Comparison of ENCODE assay signal across 8 mouse cellular contexts in the genomic region with DNA sequence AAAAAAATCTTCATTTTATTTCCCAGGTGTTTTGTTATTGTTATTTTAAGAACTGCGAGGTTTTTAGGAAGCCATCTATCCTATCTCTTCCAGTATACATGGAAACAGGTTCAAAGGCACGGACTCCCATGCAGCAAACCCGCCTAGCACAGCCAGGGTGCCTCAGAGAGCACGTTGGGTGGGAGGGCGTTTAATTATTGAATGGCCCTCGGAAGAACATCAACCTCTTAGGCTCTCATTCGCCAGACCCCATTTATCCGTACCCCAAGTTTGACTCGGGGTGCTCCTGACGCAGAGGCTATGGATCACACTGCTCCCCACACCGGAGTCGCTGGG. TPM values are rescaled to one million over a fixed set of nuclear protein-coding genes. Genes with fewer than 3 reads are reported as not detected.
A peak's percentile ranks its signal among the peaks of the same experiment; 100 is the strongest.
DNase-seq lines count a peak whose midpoint lies in the region; ATAC-seq lines count a peak whose summit lies in the region.

No protein-coding gene starts in this region.

- peak overlapping the region; percentile 81 for H3K9ac ChIP-seq in lung, embryonic 15.5 days
- H3K9ac ChIP-seq in intestine, embryonic 14.5 days (ENCODE audit: low read length): peak overlapping the region; percentile 73
- H3K9ac ChIP-seq in neural tube, embryonic 12.5 days: peak overlapping the region; percentile 89

- H3K9me3 ChIP-seq in lung, embryonic 15.5 days: no peaks in the 10 kb centered on the region
- no peaks in the 10 kb centered on the region for H3K9me3 ChIP-seq in intestine, embryonic 14.5 days (ENCODE audit: control insufficient read depth, low read length)
- H3K9me3 ChIP-seq in neural tube, embryonic 12.5 days: no peaks in the 10 kb centered on the region

- 0 out of 2 replicates have a peak, but pooled peaks cover 16% of the 10 kb centered on the region for H3K4me1 ChIP-seq in lung, embryonic 15.5 days
- H3K4me1 ChIP-seq in intestine, embryonic 14.5 days (replicated peaks; ENCODE audit: control insufficient read depth, insufficient read depth, low read length): peaks cover 13% of the 10 kb centered on the region
- peaks cover 8% of the 10 kb centered on the region for H3K4me1 ChIP-seq in neural tube, embryonic 12.5 days

- peak overlapping the region; percentile 93 for H3K4me2 ChIP-seq in lung, embryonic 15.5 days
- H3K4me2 ChIP-seq in intestine, embryonic 14.5 days (ENCODE audit: low read length): peak overlapping the region; percentile 72
- peak overlapping the region; percentile 85 for H3K4me2 ChIP-seq in neural tube, embryonic 12.5 days (replicated peaks)

- no peak for DNase-seq in lung, postnatal 10 days
- DNase-seq in c-Kit-positive CD71-positive TER-119-positive erythroid progenitor cells, embryonic 14.5 days (ENCODE audit: low spot score): peak; percentile 22
- DNase-seq in intestine, embryonic 14.5 days (ENCODE audit: low spot score): no peak
- no peak for DNase-seq in adrenal gland, postnatal 14 days
- no peak for DNase-seq in urinary bladder, postnatal 25 days (ENCODE audit: low spot score)
- DNase-seq in urinary bladder, adult 2 months (ENCODE audit: low spot score): no peak

- no peak for ATAC-seq in lung, embryonic 15.5 days (ENCODE audit: borderline replicate concordance, extremely low read depth, low FRiP score, low TSS enrichment)
- ATAC-seq in intestine, embryonic 14.5 days (replicated peaks; ENCODE audit: low FRiP score, low TSS enrichment, low read depth): no peak; the same call in 1 of the 2 replicates
- ATAC-seq in neural tube, embryonic 12.5 days (ENCODE audit: low FRiP score, low read depth): no peak

- 4% methylated on average over 12 of the region's 12 CpGs for WGBS in lung, embryonic 15.5 days
- WGBS in intestine, embryonic 14.5 days: 8% methylated on average over 12 of the region's 12 CpGs
- WGBS in neural tube, embryonic 12.5 days: 7% methylated on average over 12 of the region's 12 CpGs

- H3K27me3 ChIP-seq in lung, embryonic 15.5 days: no peaks in the 10 kb centered on the region
- no peaks in the 10 kb centered on the region for H3K27me3 ChIP-seq in intestine, embryonic 14.5 days (replicated peaks; ENCODE audit: control insufficient read depth, insufficient read depth, low read length)
- no peaks in the 10 kb centered on the region for H3K27me3 ChIP-seq in neural tube, embryonic 12.5 days (replicated peaks)

- peak overlapping the region; percentile 89 for H3K4me3 ChIP-seq in lung, embryonic 15.5 days
- H3K4me3 ChIP-seq in intestine, embryonic 14.5 days (ENCODE audit: low read depth, low read length): peak overlapping the region; percentile 77
- H3K4me3 ChIP-seq in neural tube, embryonic 12.5 days: peak overlapping the region; percentile 86

- H3K27ac ChIP-seq in lung, embryonic 15.5 days: no peak overlapping the region
- 0 out of 2 replicates have a peak overlapping the region, but pooled peaks have one; percentile 82 for H3K27ac ChIP-seq in intestine, embryonic 14.5 days (ENCODE audit: low read depth)
- no peak overlapping the region for H3K27ac ChIP-seq in neural tube, embryonic 12.5 days

- peaks cover 21% of the 10 kb centered on the region for H3K36me3 ChIP-seq in lung, embryonic 15.5 days
- peaks cover 34% of the 10 kb centered on the region for H3K36me3 ChIP-seq in intestine, embryonic 14.5 days (ENCODE audit: control insufficient read depth, insufficient read depth, low read length)
- peaks cover 21% of the 10 kb centered on the region for H3K36me3 ChIP-seq in neural tube, embryonic 12.5 days

RNA-seq across cellular contexts. Expression of a gene that starts 1.6 kb away (rescaled TPM):
- 7.8 and 8.2 TPM in 2 replicates for polyA plus RNA-seq in lung, embryonic 15.5 days (2015; fragmentation: Nextera tagmentation; extraction: Ambion mirVana)
- 8.7 and 10.5 TPM in 2 replicates for polyA plus RNA-seq in intestine, embryonic 14.5 days (2014; fragmentation: Nextera tagmentation; extraction: Ambion mirVana)
- 13.0 and 13.3 TPM in 2 replicates for polyA plus RNA-seq in neural tube, embryonic 12.5 days (2016; fragmentation: Nextera tagmentation; extraction: Ambion mirVana)
- 16.9 and 26.7 TPM in 2 replicates for total RNA-seq in adrenal gland, postnatal 14 days (2021)
- 8.8 and 14.6 TPM in 2 replicates for polyA plus RNA-seq in urinary bladder, adult 2 months (2012; rRNA removed)

RNA-seq across cellular contexts. Expression of a gene that starts 39.3 kb away (rescaled TPM):
- polyA plus RNA-seq in lung, embryonic 15.5 days (2015; fragmentation: Nextera tagmentation; extraction: Ambion mirVana): 22.2 and 22.3 TPM in 2 replicates
- polyA plus RNA-seq in intestine, embryonic 14.5 days (2014; fragmentation: Nextera tagmentation; extraction: Ambion mirVana): 21.1 and 22.4 TPM in 2 replicates
- 29.4 and 30.3 TPM in 2 replicates for polyA plus RNA-seq in neural tube, embryonic 12.5 days (2016; fragmentation: Nextera tagmentation; extraction: Ambion mirVana)
- 25.0 and 26.7 TPM in 2 replicates for total RNA-seq in adrenal gland, postnatal 14 days (2021)
- 19.7 and 20.5 TPM in 2 replicates for polyA plus RNA-seq in urinary bladder, adult 2 months (2012; rRNA removed)
